Mouse (Mus musculus) c-Kit-negative CD71-positive TER-119-positive erythroid progenitor cells, embryonic 14.5 days (primary cell): Measurements from ENCODE around the gene Pkd1l3.

Experiments
- DNase-seq: peaks from one replicate; pipeline ENCODE4 v3.0.0-alpha.2; 2013; ENCODE audit warnings: low read depth, low spot score

Pkd1l3 gene

GRCm38 (mm10) chr8:109614243-109615210 lies at the start of gene Pkd1l3:
TSS of gene Pkd1l3 (plus strand) at chr8:109614517.
- DNase-seq: no peak

GRCm38 (mm10) chr8:109564766-109565165 lies 49.6 kb upstream of the Pkd1l3 start:
- no peak for DNase-seq

GRCm38 (mm10) chr8:109565498-109566333 lies 48.6 kb upstream of the Pkd1l3 start, which contains the start of the genes Dhx38 and Txnl4b:
TSS of gene Dhx38 (minus strand) at chr8:109565861.
TSS of gene Txnl4b (plus strand) at chr8:109565892.
- peak; percentile 98 for DNase-seq

- no peak for DNase-seq
Measured at GRCm38 (mm10) chr8:109571139-109571538, 43.2 kb upstream of the Pkd1l3 start.

GRCm38 (mm10) chr8:109576311-109576710 lies 38.0 kb upstream of the Pkd1l3 start:
- DNase-seq: no peak

GRCm38 (mm10) chr8:109578900-109579301 lies 35.4 kb upstream of the Pkd1l3 start, which contains the start of gene Hp:
TSS of gene Hp (minus strand) at chr8:109579172.
- no peak for DNase-seq

GRCm38 (mm10) chr8:109584293-109584692 lies 30.0 kb upstream of the Pkd1l3 start:
- DNase-seq: no peak

GRCm38 (mm10) chr8:109584830-109585229 lies 29.5 kb upstream of the Pkd1l3 start:
- no peak for DNase-seq

- DNase-seq: no peak
Measured at GRCm38 (mm10) chr8:109585652-109586051, 28.7 kb upstream of the Pkd1l3 start.

GRCm38 (mm10) chr8:109586972-109587504 lies 27.3 kb upstream of the Pkd1l3 start:
- no peak for DNase-seq

- DNase-seq: no peak
Measured at GRCm38 (mm10) chr8:109590901-109591300, 23.4 kb upstream of the Pkd1l3 start.

- DNase-seq: no peak
Measured at GRCm38 (mm10) chr8:109591367-109591766, 22.9 kb upstream of the Pkd1l3 start.

- DNase-seq: no peak
Measured at GRCm38 (mm10) chr8:109592164-109592563, 22.2 kb upstream of the Pkd1l3 start.

- no peak for DNase-seq
Measured at GRCm38 (mm10) chr8:109593117-109593788, 21.1 kb upstream of the Pkd1l3 start.

GRCm38 (mm10) chr8:109595854-109596253 lies 18.5 kb upstream of the Pkd1l3 start:
- peak; percentile 51 for DNase-seq

- no peak for DNase-seq
Measured at GRCm38 (mm10) chr8:109606725-109607124, 7.6 kb upstream of the Pkd1l3 start.

- no peak for DNase-seq
Measured at GRCm38 (mm10) chr8:109607650-109608049, 6.7 kb upstream of the Pkd1l3 start.

- peak; percentile 93 for DNase-seq
Measured at GRCm38 (mm10) chr8:109608271-109609152, 5.8 kb upstream of the Pkd1l3 start, which contains the start of gene Dhodh. TSS of gene Dhodh (minus strand) at chr8:109608673.

- DNase-seq: no peak
Measured at GRCm38 (mm10) chr8:109609153-109609502, 5.2 kb upstream of the Pkd1l3 start.

- no peak for DNase-seq
Measured at GRCm38 (mm10) chr8:109615569-109615968, 1.3 kb downstream of the Pkd1l3 start.
